Mouse (Mus musculus): ENCODE measurements around the gene Gpr3. TPM values are rescaled to one million over a fixed set of nuclear protein-coding genes. Genes with fewer than 3 reads are reported as not detected.

Gene Gpr3
- 0.20 TPM in 1 of 2 replicates, not detected in the other for polyA plus RNA-seq (2011; ENCODE audit: insufficient read length, low read depth, missing spikeins)

DNA sequence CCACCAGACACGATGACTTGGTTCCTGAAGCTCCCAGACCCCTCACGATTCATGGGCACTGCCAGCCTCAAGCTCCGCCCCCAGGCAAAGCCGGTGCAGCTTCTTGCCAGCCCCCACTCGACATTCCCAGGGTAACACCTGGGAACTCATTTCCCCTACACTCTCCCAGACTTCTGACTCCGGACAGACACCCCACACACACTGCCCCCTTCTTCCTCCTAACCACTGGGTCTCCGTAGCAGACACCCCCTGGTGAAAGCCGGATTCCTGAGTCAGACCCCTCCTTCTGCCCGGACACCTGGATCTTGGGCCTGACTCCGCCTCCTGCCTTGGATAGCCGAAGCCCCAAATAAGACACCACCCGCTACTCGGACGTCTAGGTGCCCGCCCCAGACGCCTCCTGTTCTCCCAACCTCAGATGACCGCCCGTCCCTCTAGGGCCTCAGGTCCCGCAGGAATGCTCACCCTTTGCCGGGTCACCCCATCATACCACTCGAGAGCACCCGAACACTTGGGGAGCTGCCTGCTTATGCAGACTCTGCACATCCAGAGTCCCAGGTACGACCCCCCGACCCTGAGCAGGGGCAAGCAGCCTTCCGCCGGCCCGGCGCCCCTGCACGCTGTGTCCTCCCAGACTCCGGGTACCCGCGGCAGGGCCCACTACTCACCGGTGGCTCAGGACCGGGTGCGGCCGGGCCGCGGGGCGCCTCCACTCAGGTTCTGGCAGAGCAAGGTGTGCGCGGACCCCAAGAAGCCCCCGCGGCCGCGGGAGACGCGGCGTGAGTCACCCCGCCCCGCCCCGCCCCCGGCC lies at the start of gene Gpr3, which contains the start of gene Cd164l2:
Gpr3 (minus strand) TSS at position 786 of the 811 bp plus-strand sequence.
Cd164l2 (plus strand) TSS at position 381 of the 811 bp plus-strand sequence.
- H3K27ac ChIP-seq (ENCODE audit: insufficient read depth, low read length): no peak within 1 kb of the TSS
- peaks cover 3% of the 10 kb centered on the region; the same call in 1 of the 2 replicates for H3K4me1 ChIP-seq (ENCODE audit: control insufficient read depth, insufficient read depth, low read length)
- TF ChIP-seq POLR2A (IDR thresholded peaks at IDR 0.05; ENCODE audit: low read depth, low read length): no peak
- no peak for TF ChIP-seq CTCF (IDR thresholded peaks at IDR 0.05; ENCODE audit: borderline replicate concordance, insufficient read depth, low read length)
- peak within 1 kb of the TSS; percentile 55 for H3K4me3 ChIP-seq (ENCODE audit: insufficient read depth, low read length)

- no peaks in the 10 kb centered on the region for H3K4me1 ChIP-seq (ENCODE audit: control insufficient read depth, insufficient read depth, low read length)
- H3K4me3 ChIP-seq (ENCODE audit: insufficient read depth, low read length): no peak overlapping the region
- H3K27ac ChIP-seq (ENCODE audit: insufficient read depth, low read length): no peak overlapping the region
- TF ChIP-seq POLR2A (IDR thresholded peaks at IDR 0.05; ENCODE audit: low read depth, low read length) (no peak), CTCF (IDR thresholded peaks at IDR 0.05; ENCODE audit: borderline replicate concordance, insufficient read depth, low read length) (no peak)
Measured at GRCm38 (mm10) chr4:133261641-133262374, 49.5 kb upstream of the Gpr3 start.

- TF ChIP-seq CTCF (IDR thresholded peaks at IDR 0.05; ENCODE audit: borderline replicate concordance, insufficient read depth, low read length) (no peak), POLR2A (IDR thresholded peaks at IDR 0.05; ENCODE audit: low read depth, low read length) (no peak)
- Histone ChIP-seq H3K27ac (ENCODE audit: insufficient read depth, low read length) (no peak overlapping the region), H3K4me1 (ENCODE audit: control insufficient read depth, insufficient read depth, low read length) (no peaks in the 10 kb centered on the region), H3K4me3 (ENCODE audit: insufficient read depth, low read length) (no peak overlapping the region)
Measured at GRCm38 (mm10) chr4:133257798-133258408, 45.6 kb upstream of the Gpr3 start.

GRCm38 (mm10) chr4:133257230-133257629 lies 44.9 kb upstream of the Gpr3 start:
- Histone ChIP-seq H3K4me1 (ENCODE audit: control insufficient read depth, insufficient read depth, low read length) (no peaks in the 10 kb centered on the region), H3K4me3 (ENCODE audit: insufficient read depth, low read length) (no peak overlapping the region), H3K27ac (ENCODE audit: insufficient read depth, low read length) (no peak overlapping the region)
- TF ChIP-seq CTCF (IDR thresholded peaks at IDR 0.05; ENCODE audit: borderline replicate concordance, insufficient read depth, low read length): no peak
- no peak for TF ChIP-seq POLR2A (IDR thresholded peaks at IDR 0.05; ENCODE audit: low read depth, low read length)

GRCm38 (mm10) chr4:133256820-133257219 lies 44.5 kb upstream of the Gpr3 start:
- H3K4me3 ChIP-seq (ENCODE audit: insufficient read depth, low read length): no peak overlapping the region
- H3K27ac ChIP-seq (ENCODE audit: insufficient read depth, low read length): no peak overlapping the region

DNA sequence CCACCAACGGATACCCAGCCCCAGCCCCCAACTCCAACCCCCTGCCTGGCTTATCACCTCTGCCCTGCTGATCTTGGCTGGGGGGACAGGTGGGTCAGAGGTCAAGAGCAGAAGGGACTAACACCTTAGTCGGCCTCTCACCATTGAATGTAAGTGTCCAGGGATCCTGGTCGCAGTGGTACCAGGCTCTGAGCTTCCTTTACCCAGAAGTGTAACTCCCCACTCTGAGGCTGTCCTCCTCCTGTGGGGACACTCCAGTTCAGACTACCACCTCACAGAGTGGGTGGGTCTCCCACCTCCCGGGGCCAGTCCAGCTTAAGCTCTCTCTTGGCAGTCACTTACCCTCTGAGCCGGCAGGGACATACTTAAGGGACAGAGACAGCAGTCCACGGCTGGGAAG lies 43.1 kb upstream of the Gpr3 start:
- no peak for TF ChIP-seq POLR2A (IDR thresholded peaks at IDR 0.05; ENCODE audit: low read depth, low read length)
- no peak for TF ChIP-seq CTCF (IDR thresholded peaks at IDR 0.05; ENCODE audit: borderline replicate concordance, insufficient read depth, low read length)
- H3K4me3 ChIP-seq (ENCODE audit: insufficient read depth, low read length): no peak overlapping the region
- no peak overlapping the region for H3K27ac ChIP-seq (ENCODE audit: insufficient read depth, low read length)
- no peaks in the 10 kb centered on the region for H3K4me1 ChIP-seq (ENCODE audit: control insufficient read depth, insufficient read depth, low read length)

More at GRCm38 (mm10) chr4:133256820-133257219, 44.5 kb upstream of the Gpr3 start:
- no peaks in the 10 kb centered on the region for H3K4me1 ChIP-seq (ENCODE audit: control insufficient read depth, insufficient read depth, low read length)
- TF ChIP-seq POLR2A (IDR thresholded peaks at IDR 0.05; ENCODE audit: low read depth, low read length) (no peak), CTCF (IDR thresholded peaks at IDR 0.05; ENCODE audit: borderline replicate concordance, insufficient read depth, low read length) (no peak)

GRCm38 (mm10) chr4:133253412-133253811 lies 41.1 kb upstream of the Gpr3 start:
- Histone ChIP-seq H3K4me3 (ENCODE audit: insufficient read depth, low read length) (no peak overlapping the region), H3K27ac (ENCODE audit: insufficient read depth, low read length) (no peak overlapping the region), H3K4me1 (ENCODE audit: control insufficient read depth, insufficient read depth, low read length) (no peaks in the 10 kb centered on the region)
- TF ChIP-seq POLR2A (IDR thresholded peaks at IDR 0.05; ENCODE audit: low read depth, low read length) (no peak), CTCF (IDR thresholded peaks at IDR 0.05; ENCODE audit: borderline replicate concordance, insufficient read depth, low read length) (no peak)

DNA sequence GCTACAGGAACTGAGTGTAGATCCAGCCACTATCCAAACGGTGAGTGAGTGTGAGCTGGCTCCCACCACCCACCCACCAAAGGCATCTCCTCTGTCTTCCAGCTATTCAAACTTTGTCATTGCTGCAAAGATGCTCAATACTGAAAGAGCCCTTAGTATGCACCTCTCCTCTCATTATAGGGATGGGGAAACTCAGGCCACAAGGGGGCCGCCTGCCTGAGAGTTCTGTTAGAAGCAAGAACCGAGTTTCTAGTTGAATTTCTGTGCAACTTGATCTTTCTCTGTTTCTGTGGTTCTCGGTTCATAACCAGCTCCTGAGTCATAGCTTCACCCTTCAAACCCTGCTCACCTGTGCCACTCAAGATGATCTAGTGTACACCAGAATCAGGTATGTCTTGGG lies 39.8 kb upstream of the Gpr3 start:
- no peak overlapping the region for H3K27ac ChIP-seq (ENCODE audit: insufficient read depth, low read length)
- H3K4me1 ChIP-seq (ENCODE audit: control insufficient read depth, insufficient read depth, low read length): no peaks in the 10 kb centered on the region
- TF ChIP-seq CTCF (IDR thresholded peaks at IDR 0.05; ENCODE audit: borderline replicate concordance, insufficient read depth, low read length) (no peak), POLR2A (IDR thresholded peaks at IDR 0.05; ENCODE audit: low read depth, low read length) (no peak)
- no peak overlapping the region for H3K4me3 ChIP-seq (ENCODE audit: insufficient read depth, low read length)

DNA sequence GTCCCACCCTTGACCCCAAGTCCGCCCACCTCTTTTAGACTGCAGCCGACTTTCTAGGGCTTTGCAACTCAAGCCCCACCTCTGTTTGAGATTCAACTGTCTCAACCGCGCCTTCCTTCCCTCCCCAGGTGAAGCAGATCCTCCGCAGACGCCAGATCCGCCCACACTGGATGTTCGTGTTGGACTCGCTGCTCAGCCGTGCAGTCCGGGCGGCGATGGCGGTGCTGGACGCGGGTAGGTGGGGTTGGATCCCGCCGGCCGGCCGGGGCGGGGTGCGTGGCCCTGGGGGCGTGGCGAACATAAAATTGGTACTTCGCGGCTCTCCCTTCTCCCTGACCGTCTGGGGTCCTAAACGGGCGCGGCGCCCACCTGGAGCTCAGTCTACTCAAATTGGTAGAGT lies 38.9 kb upstream of the Gpr3 start:
- Histone ChIP-seq H3K27ac (ENCODE audit: insufficient read depth, low read length) (no peak overlapping the region), H3K4me1 (ENCODE audit: control insufficient read depth, insufficient read depth, low read length) (no peaks in the 10 kb centered on the region), H3K4me3 (ENCODE audit: insufficient read depth, low read length) (no peak overlapping the region)
- no peak for TF ChIP-seq CTCF (IDR thresholded peaks at IDR 0.05; ENCODE audit: borderline replicate concordance, insufficient read depth, low read length)
- no peak for TF ChIP-seq POLR2A (IDR thresholded peaks at IDR 0.05; ENCODE audit: low read depth, low read length)

All from embryonic fibroblast, embryonic 13.5 days (primary cell).